Mouse (Mus musculus) MEL (cell line): Measurements from ENCODE around the gene Lmod1. TPM values are rescaled to one million over a fixed set of nuclear protein-coding genes. Genes with fewer than 3 reads are reported as not detected.
A peak's percentile ranks its signal among the peaks of the same experiment; 100 is the strongest.

Experiments used
- DNase-seq: peaks from one replicate; pipeline ENCODE4 v3.0.0; 2011; ENCODE audit warnings: low read depth, low spot score
- H3K27ac ChIP-seq: 2 replicates; pipeline ENCODE4 v1.5.1; 2012; ENCODE audit warnings: low read depth, mild to moderate bottlenecking, control low read depth, low read length, moderate library complexity; ENCODE audit not compliant: control insufficient read depth
- H3K27me3 ChIP-seq, 2 experiments: fragments of 150-350 bp in 1 of 2; sonication (generic) in 1 of 2; 2 replicates each; pipeline ENCODE4 v1.6.1; 2012; ENCODE audit warnings: low read length in 2 of 2, mild to moderate bottlenecking in 2 of 2, improper control_type of control experiment in 1 of 2, moderate library complexity in 1 of 2; ENCODE audit not compliant: insufficient read depth in 2 of 2, control insufficient read depth in 1 of 2
- H3K36me3 ChIP-seq, 2 experiments: 2 replicates each; pipeline ENCODE4 v1.6.1; 2012 to 2014; ENCODE audit warnings: low read length in 2 of 2, improper control_type of control experiment in 1 of 2, inconsistent platforms in 1 of 2, mild to moderate bottlenecking in 1 of 2; ENCODE audit not compliant: insufficient read depth in 2 of 2, control insufficient read depth in 1 of 2
- H3K4me1 ChIP-seq, 2 experiments: fragments of 150-350 bp in 1 of 2; sonication (generic) in 1 of 2; 2 replicates each; pipeline ENCODE4 v1.6.1; 2012; ENCODE audit warnings: low read length in 2 of 2, improper control_type of control experiment in 1 of 2, mild to moderate bottlenecking in 1 of 2; ENCODE audit not compliant: insufficient read depth in 2 of 2, control insufficient read depth in 1 of 2
- H3K4me3 ChIP-seq, 2 experiments: fragments of 150-350 bp in 1 of 2; sonication (generic) in 1 of 2; 2 replicates each; pipeline ENCODE4 v1.5.1; 2012; ENCODE audit warnings: low read depth in 2 of 2, low read length in 2 of 2, mild to moderate bottlenecking in 2 of 2, moderate library complexity in 2 of 2, control low read depth in 1 of 2, improper control_type of control experiment in 1 of 2; ENCODE audit not compliant: control insufficient read depth in 1 of 2, insufficient read depth in 1 of 2
- H3K79me2 ChIP-seq: 2 replicates; pipeline ENCODE4 v1.6.1; 2012; ENCODE audit warnings: mild to moderate bottlenecking, low read length, moderate library complexity; ENCODE audit not compliant: control insufficient read depth, poor library complexity, insufficient read depth
- H3K9ac ChIP-seq: 2 replicates; pipeline ENCODE4 v1.6.1; 2012; ENCODE audit warnings: low read depth, mild to moderate bottlenecking, control low read depth, low read length, moderate library complexity; ENCODE audit not compliant: control insufficient read depth, poor library complexity, severe bottlenecking
- H3K9me3 ChIP-seq: fragments of 150-350 bp; sonication (generic); replicated peaks from 2 replicates; pipeline ENCODE4 v1.6.1; 2012; ENCODE audit warnings: mild to moderate bottlenecking, low read length, improper control_type of control experiment, moderate library complexity; ENCODE audit not compliant: insufficient read depth
- CHD1 ChIP-seq: IDR thresholded peaks from 2 replicates; pipeline ENCODE4 v1.6.1; 2012; ENCODE audit warnings: low read depth, mild to moderate bottlenecking, inconsistent platforms, low read length, improper control_type of control experiment
- CHD2 ChIP-seq: IDR thresholded peaks from 2 replicates; pipeline ENCODE4 v1.6.1; 2011; ENCODE audit warnings: low read length, improper control_type of control experiment
- CTCF ChIP-seq, 3 experiments: IDR thresholded peaks in 2 of 3; conservative IDR thresholded peaks in 1 of 3; 2 replicates each; pipeline ENCODE4 v1.5.1; 2011 to 2012; ENCODE audit warnings: low read length in 3 of 3, low read depth in 2 of 3, mild to moderate bottlenecking in 2 of 3, improper control_type of control experiment in 1 of 3, inconsistent platforms in 1 of 3, mixed read lengths in 1 of 3, moderate library complexity in 1 of 3; ENCODE audit not compliant: control insufficient read depth in 1 of 3, insufficient read depth in 1 of 3, poor library complexity in 1 of 3, severe bottlenecking in 1 of 3
- GABPA ChIP-seq: IDR thresholded peaks from 2 replicates; pipeline ENCODE4 v1.6.1; 2012; ENCODE audit warnings: low read depth, mild to moderate bottlenecking, inconsistent platforms, low read length, improper control_type of control experiment, moderate library complexity
- HCFC1 ChIP-seq: IDR thresholded peaks from 2 replicates; pipeline ENCODE4 v1.6.1; 2012; ENCODE audit warnings: low read depth, mild to moderate bottlenecking, inconsistent platforms, low read length, improper control_type of control experiment, moderate library complexity
- JUND ChIP-seq: IDR thresholded peaks from 2 replicates; pipeline ENCODE4 v1.6.1; 2011; ENCODE audit warnings: low read depth, mild to moderate bottlenecking, improper control_type of control experiment, low read length
- KAT2A ChIP-seq: conservative IDR thresholded peaks from 2 replicates; pipeline ENCODE4 v1.6.1; 2012; ENCODE audit warnings: low read depth, low read length, improper control_type of control experiment, inconsistent platforms
- MAFK ChIP-seq: IDR thresholded peaks from 2 replicates; pipeline ENCODE4 v1.6.1; 2011; ENCODE audit warnings: low read depth, mild to moderate bottlenecking, low read length, improper control_type of control experiment, borderline replicate concordance
- MAX ChIP-seq: IDR thresholded peaks from 2 replicates; pipeline ENCODE4 v1.6.1; 2011; ENCODE audit warnings: low read length, improper control_type of control experiment
- MAZ ChIP-seq: IDR thresholded peaks from 2 replicates; pipeline ENCODE4 v1.6.1; 2012; ENCODE audit warnings: low read depth, mild to moderate bottlenecking, inconsistent platforms, low read length, improper control_type of control experiment
- MEF2A ChIP-seq: IDR thresholded peaks from 2 replicates; pipeline ENCODE4 v1.6.1; 2014; ENCODE audit warnings: low read depth, mild to moderate bottlenecking, inconsistent platforms, low read length, improper control_type of control experiment; ENCODE audit not compliant: poor library complexity, insufficient replicate concordance, severe bottlenecking; ENCODE audit errors: extremely low read depth
- MYC ChIP-seq: IDR thresholded peaks from 2 replicates; pipeline ENCODE4 v1.6.1; 2011; ENCODE audit warnings: low read depth, mild to moderate bottlenecking, low read length, improper control_type of control experiment, moderate library complexity
- NRF1 ChIP-seq: IDR thresholded peaks from 2 replicates; pipeline ENCODE4 v1.6.1; 2014; ENCODE audit warnings: low read depth, mild to moderate bottlenecking, inconsistent platforms, low read length, improper control_type of control experiment, moderate library complexity; ENCODE audit not compliant: poor library complexity, insufficient read depth, severe bottlenecking
- POLR2AphosphoS2 ChIP-seq: IDR thresholded peaks from 2 replicates; pipeline ENCODE4 v1.6.1; 2011; ENCODE audit warnings: low read length, improper control_type of control experiment
- SIN3A ChIP-seq: IDR thresholded peaks from 2 replicates; pipeline ENCODE4 v1.6.1; 2012; ENCODE audit warnings: low read length, improper control_type of control experiment, inconsistent platforms
- SMC3 ChIP-seq: IDR thresholded peaks from 2 replicates; pipeline ENCODE4 v1.6.1; 2011; ENCODE audit warnings: low read depth, low read length, improper control_type of control experiment
- TAL1 ChIP-seq: IDR thresholded peaks from 2 replicates; pipeline ENCODE4 v1.6.1; 2012; ENCODE audit warnings: mild to moderate bottlenecking, inconsistent platforms, low read length, moderate library complexity, mixed read lengths
- TBP ChIP-seq: IDR thresholded peaks from 2 replicates; pipeline ENCODE4 v1.8.0; 2011; ENCODE audit warnings: low read depth, low read length, improper control_type of control experiment
- TCF12 ChIP-seq: IDR thresholded peaks from 2 replicates; pipeline ENCODE4 v1.6.1; 2014; ENCODE audit warnings: low read depth, mild to moderate bottlenecking, inconsistent platforms, low read length, improper control_type of control experiment, moderate library complexity
- ZKSCAN1 ChIP-seq: IDR thresholded peaks from 2 replicates; pipeline ENCODE4 v1.6.1; 2012; ENCODE audit warnings: low read depth, mild to moderate bottlenecking, inconsistent platforms, low read length, improper control_type of control experiment, moderate library complexity
- ZNF384 ChIP-seq: IDR thresholded peaks from 2 replicates; pipeline ENCODE4 v1.6.1; 2012; ENCODE audit warnings: low read depth, mild to moderate bottlenecking, inconsistent platforms, low read length, improper control_type of control experiment
- polyA plus RNA-seq, 2 experiments: library from polyadenylated mRNA; stranded (reverse) in 1 of 2; unstranded in 1 of 2; fragments of >175 nt in 1 of 2; fragments of >200 nt in 1 of 2; gene quantifications; 2 replicates each; pipeline versions ENCODE4 v1.2.1 to v1.2.4; 2012; ENCODE audit warnings: low replicate concordance in 2 of 2, low read depth in 1 of 2; ENCODE audit not compliant: insufficient read length in 2 of 2, insufficient read depth in 1 of 2, missing spikeins in 1 of 2
- total RNA-seq: library from RNA; depleted of rRNA; stranded (reverse); fragments of 300-350 nt; gene quantifications from 2 replicates; pipeline ENCODE4 v1.2.3, GENCODE M21; 2012

Gene Lmod1
- total and polyA plus RNA-seq, 3 experiments = not detected

- peaks cover 0 to 15% of the 10 kb centered on the region in 2 experiments; a peak in 2 of 4 replicates for H3K36me3 ChIP-seq
- no peak overlapping the region for H3K9ac ChIP-seq
- no peaks in the 10 kb centered on the region for H3K4me1 ChIP-seq
- H3K27me3 ChIP-seq = no peaks in the 10 kb centered on the region
- H3K27ac ChIP-seq = no peak overlapping the region
- H3K9me3 ChIP-seq = no peaks in the 10 kb centered on the region
- TF ChIP-seq JUND (no peak), CTCF (IDR thresholded peaks at IDR 0.05 in 2 of 3, conservative IDR thresholded peaks at IDR 0.05 in 1 of 3; ENCODE audit: control insufficient read depth in 1 of 3, insufficient read depth in 1 of 3, low read depth in 2 of 3, low read length in 3 of 3, poor library complexity in 1 of 3, severe bottlenecking in 1 of 3) (no peak), MAX (no peak), ZNF384 (no peak), NRF1 (no peak), MAFK (no peak), MEF2A (no peak), TCF12 (no peak), SIN3A (no peak), CHD1 (no peak), CHD2 (no peak), TAL1 (no peak), GABPA (no peak), POLR2AphosphoS2 (no peak), SMC3 (no peak), MYC (no peak), MAZ (no peak)
- TF ChIP-seq, all 39 proteins: peak for 0
- Histone ChIP-seq H3K4me3 (no peak overlapping the region), H3K79me2 (no peaks in the 10 kb centered on the region)
- peak; percentile 16 for DNase-seq
Observed at GRCm38 (mm10) chr1:135410967-135411366, 86.4 kb downstream of the Lmod1 start.

- no peak for DNase-seq
- peaks cover 0 to 22% of the 10 kb centered on the region in 2 experiments; a peak in 2 of 4 replicates for H3K36me3 ChIP-seq
- no peak overlapping the region for H3K27ac ChIP-seq
- no peak overlapping the region for H3K4me3 ChIP-seq
- no peak for TF ChIP-seq TBP
- TF ChIP-seq HCFC1 = no peak
- no peak for TF ChIP-seq ZKSCAN1
- no peak for TF ChIP-seq KAT2A
- TF ChIP-seq MEF2A = no peak
- H3K9me3 ChIP-seq = no peaks in the 10 kb centered on the region
- H3K27me3 ChIP-seq = no peaks in the 10 kb centered on the region
- H3K4me1 ChIP-seq = no peaks in the 10 kb centered on the region
- H3K9ac ChIP-seq = no peak overlapping the region
- no peaks in the 10 kb centered on the region for H3K79me2 ChIP-seq
Observed at GRCm38 (mm10) chr1:135412130-135412529, 87.5 kb downstream of the Lmod1 start.
